Mouse (Mus musculus): ENCODE measurements around the gene Sapcd1.

The Sapcd1 gene

GRCm38 (mm10) chr17:34980655-34981054, 47.2 kb downstream of the Sapcd1 start:
- DNase-seq (ENCODE audit: low read depth, low spot score) = no peak

GRCm38 (mm10) chr17:34979631-34980030, 48.2 kb downstream of the Sapcd1 start:
- no peak for DNase-seq (ENCODE audit: low read depth, low spot score)

GRCm38 (mm10) chr17:34978239-34978638, 49.6 kb downstream of the Sapcd1 start:
- DNase-seq (ENCODE audit: low read depth, low spot score) = no peak

GRCm38 (mm10) chr17:34977000-34977399, 50.8 kb downstream of the Sapcd1 start:
- DNase-seq (ENCODE audit: low read depth, low spot score) = no peak

All from WW6 (cell line).